Mouse (Mus musculus) c-Kit-positive CD71-negative TER-119-negative erythroid progenitor cells, embryonic 14.5 days (primary cell): ENCODE measurements around the gene Arpp21.

Experiments used
- DNase-seq: peaks from one replicate; pipeline ENCODE4 v3.0.0-alpha.2; 2013; ENCODE audit warnings: low read depth

The Arpp21 gene

GRCm38 (mm10) chr9:112180006-112180405, 55.7 kb downstream of the Arpp21 start:
- no peak for DNase-seq

- DNase-seq: no peak
Measured at GRCm38 (mm10) chr9:112178438-112178837, 57.3 kb downstream of the Arpp21 start.

GRCm38 (mm10) chr9:112177569-112177968, 58.2 kb downstream of the Arpp21 start:
- no peak for DNase-seq

GRCm38 (mm10) chr9:112176317-112176716, 59.4 kb downstream of the Arpp21 start:
- no peak for DNase-seq

GRCm38 (mm10) chr9:112174407-112175357, 61.1 kb downstream of the Arpp21 start:
- no peak for DNase-seq

- no peak for DNase-seq
Measured at GRCm38 (mm10) chr9:112173778-112174177, 62.0 kb downstream of the Arpp21 start.

- DNase-seq: no peak
Measured at GRCm38 (mm10) chr9:112164677-112165076, 71.1 kb downstream of the Arpp21 start.

GRCm38 (mm10) chr9:112160981-112161380, 74.8 kb downstream of the Arpp21 start:
- DNase-seq: no peak

GRCm38 (mm10) chr9:112153972-112154371, 81.8 kb downstream of the Arpp21 start:
- DNase-seq: no peak

GRCm38 (mm10) chr9:112152762-112153161, 83.0 kb downstream of the Arpp21 start:
- DNase-seq: no peak

- DNase-seq: no peak
Measured at GRCm38 (mm10) chr9:112151177-112151576, 84.6 kb downstream of the Arpp21 start.

- no peak for DNase-seq
Measured at GRCm38 (mm10) chr9:112140658-112141057, 95.1 kb downstream of the Arpp21 start.

GRCm38 (mm10) chr9:112137820-112138219, 97.9 kb downstream of the Arpp21 start:
- no peak for DNase-seq

- DNase-seq: no peak
Measured at GRCm38 (mm10) chr9:112130812-112131211, 104.9 kb downstream of the Arpp21 start.

- DNase-seq: no peak
Measured at GRCm38 (mm10) chr9:112124667-112125066, 111.1 kb downstream of the Arpp21 start.

- DNase-seq: no peak
Measured at GRCm38 (mm10) chr9:112124184-112124583, 111.6 kb downstream of the Arpp21 start.

GRCm38 (mm10) chr9:112123421-112123828, 112.3 kb downstream of the Arpp21 start:
- no peak for DNase-seq

GRCm38 (mm10) chr9:112119535-112119934, 116.2 kb downstream of the Arpp21 start:
- no peak for DNase-seq

GRCm38 (mm10) chr9:112119106-112119433, 116.7 kb downstream of the Arpp21 start:
- DNase-seq: no peak

- no peak for DNase-seq
Measured at GRCm38 (mm10) chr9:112118411-112119105, 117.2 kb downstream of the Arpp21 start.

GRCm38 (mm10) chr9:112117632-112118410, 117.9 kb downstream of the Arpp21 start:
- no peak for DNase-seq

GRCm38 (mm10) chr9:112111610-112112009, 124.1 kb downstream of the Arpp21 start:
- DNase-seq: peak; percentile 7

- no peak for DNase-seq
Measured at GRCm38 (mm10) chr9:112102852-112103192, 132.9 kb downstream of the Arpp21 start.
